Mouse (Mus musculus) heart, postnatal 25 days (tissue): Measurements from ENCODE around the gene Ckmt1. TPM values are rescaled to one million over a fixed set of nuclear protein-coding genes. Genes with fewer than 3 reads are reported as not detected.

Experiments
- DNase-seq: peaks from one replicate; pipeline ENCODE4 v3.0.0; 2022; ENCODE audit warnings: low spot score
- intact Hi-C: fragments of 180-260 bp; cut with DNase I; formaldehyde crosslinking; loops from one replicate; pipeline ENCODE4 v1.15.1; 2025
- total RNA-seq, 2 experiments: library from RNA; stranded (reverse); gene quantifications; 2 replicates each; pipeline ENCODE4 v1.2.3; 2021

Gene Ckmt1
- total RNA-seq, 2 experiments from 2014 or later = 1.3 to 2.4 TPM

- DNase-seq = no peak
- intact Hi-C loops = no loop called here
These were observed 45.8 kb downstream of the Ckmt1 start for GRCm38 (mm10) chr2:121403296-121403695.

GRCm38 (mm10) chr2:121408160-121408559, 50.6 kb downstream of the Ckmt1 start:
- no peak for DNase-seq
- intact Hi-C loops = no loop called here

GRCm38 (mm10) chr2:121412843-121413386, 55.4 kb downstream of the Ckmt1 start:
- no peak for DNase-seq
- intact Hi-C loops = no loop called here

Other genes with a start within 250 kb of the Ckmt1 start
- not detected for gene Tgm7, start 247.9 kb upstream of the Ckmt1 start, total RNA-seq
- gene Adal, start 217.3 kb upstream of the Ckmt1 start, total RNA-seq = 1 to 10 TPM; 8.0 to 9.9 TPM
- gene Lcmt2, start 217.1 kb upstream of the Ckmt1 start, total RNA-seq = 1 to 10 TPM; 9.5 to 9.7 TPM
- 10 to 100 TPM; 11.4 to 17.6 TPM for gene Tubgcp4, start 187.1 kb upstream of the Ckmt1 start, total RNA-seq
- gene Zscan29, start 186.6 kb upstream of the Ckmt1 start, total RNA-seq = 1 to 10 TPM; 6.6 to 8.2 TPM
- 10 to 100 TPM; 28.4 to 28.9 TPM for gene Trp53bp1, start 86.3 kb upstream of the Ckmt1 start, total RNA-seq
- 1 to 10 TPM; 4.5 to 5.1 TPM for gene Map1a, start 68.1 kb upstream of the Ckmt1 start, total RNA-seq
- 10 to 100 TPM; 48.0 to 50.5 TPM for gene Ppip5k1, start 2.3 kb upstream of the Ckmt1 start, total RNA-seq
- not detected for gene Strc, start 29.5 kb downstream of the Ckmt1 start, total RNA-seq
- 100 to 1,000 TPM; 146 to 167 TPM for gene Pdia3, start 56.1 kb downstream of the Ckmt1 start, total RNA-seq
- gene Catsper2, start 56.1 kb downstream of the Ckmt1 start, total RNA-seq = 1 to 10 TPM; 2.3 to 2.9 TPM
- under 1 TPM in 1 of 2 experiments, not detected in 1; 0.14 TPM for gene Ell3, start 86.6 kb downstream of the Ckmt1 start, total RNA-seq
- gene Serf2, start 91.5 kb downstream of the Ckmt1 start, total RNA-seq = 100 to 1,000 TPM; 392 to 395 TPM
- gene Hypk, start 95.6 kb downstream of the Ckmt1 start, total RNA-seq = 10 to 100 TPM; 22.8 to 23.1 TPM
- gene Serinc4, start 99.1 kb downstream of the Ckmt1 start, total RNA-seq = under 1 TPM in 1 of 2 experiments, not detected in 1; 0.10 TPM
- 10 to 100 TPM; 29.1 to 30.2 TPM for gene Mfap1b, start 116.4 kb downstream of the Ckmt1 start, total RNA-seq
- gene Mfap1a, start 149.0 kb downstream of the Ckmt1 start, total RNA-seq = 10 to 100 TPM; 26.1 to 29.0 TPM
- gene Wdr76, start 149.0 kb downstream of the Ckmt1 start, total RNA-seq = 1 to 10 TPM; 3.2 to 3.9 TPM